Mouse (Mus musculus) cerebellum, postnatal 10 days (tissue): ENCODE measurements around the gene 2310007B03Rik.
"Not testable (repeated sequence)": the region's sequence is repeated elsewhere in the genome, so short reads cannot be mapped to it uniquely, and the experiment has no call there.

Source experiments
- DNase-seq, 2 experiments: peaks; one replicate each; pipeline ENCODE4 v3.0.0; 2021; ENCODE audit warnings: mixed read lengths in 2 of 2

The 2310007B03Rik gene

DNA sequence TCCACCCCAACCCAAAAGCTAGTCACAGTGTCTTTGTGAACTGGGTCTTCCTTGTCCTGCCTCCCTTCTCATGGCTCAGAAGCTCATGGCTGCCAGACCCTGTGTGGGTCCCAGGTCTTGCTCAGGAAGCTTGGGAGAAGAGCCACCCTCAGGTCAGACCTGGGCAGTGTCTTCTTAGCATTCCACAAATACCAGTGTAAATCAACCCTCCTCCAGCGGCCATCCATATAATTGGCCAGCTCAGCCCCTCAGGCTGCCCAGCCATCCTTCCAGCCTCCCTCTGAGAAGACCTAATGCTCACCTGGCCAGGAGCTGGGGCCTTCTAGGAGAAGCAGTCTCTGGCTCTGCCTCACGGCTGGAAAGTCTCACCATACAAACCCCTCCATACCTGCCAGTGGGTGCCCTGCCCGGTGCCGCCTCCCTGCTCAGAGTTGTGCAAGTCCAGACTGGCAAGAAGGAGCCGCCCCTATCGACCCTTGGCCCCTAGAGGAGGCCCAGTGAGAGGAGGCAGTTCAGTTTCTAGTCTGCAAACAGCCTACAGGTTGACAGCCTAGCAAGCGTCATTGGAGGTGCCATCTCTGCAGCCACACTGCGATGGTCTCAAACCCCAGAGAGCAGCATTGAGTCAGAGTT, at the start of gene 2310007B03Rik:
Gene 2310007B03Rik, minus strand, starts transcription at position 448 of the 633 bp plus-strand sequence.
- DNase-seq: no peak

- peak; percentile 80 to 91 for DNase-seq
These were observed 49.5 kb upstream of the 2310007B03Rik start for GRCm38 (mm10) chr1:93210213-93210641.

- peak in 1 of 2 experiments; percentile 43 for DNase-seq
These were observed 46.9 kb upstream of the 2310007B03Rik start for GRCm38 (mm10) chr1:93207536-93208064.

GRCm38 (mm10) chr1:93206277-93206970, 45.7 kb upstream of the 2310007B03Rik start:
- no peak for DNase-seq

- no peak for DNase-seq
These were observed 37.2 kb upstream of the 2310007B03Rik start for GRCm38 (mm10) chr1:93197916-93198315.

- not testable (repeated sequence) for DNase-seq
These were observed 36.7 kb upstream of the 2310007B03Rik start for GRCm38 (mm10) chr1:93197454-93197853.

DNA sequence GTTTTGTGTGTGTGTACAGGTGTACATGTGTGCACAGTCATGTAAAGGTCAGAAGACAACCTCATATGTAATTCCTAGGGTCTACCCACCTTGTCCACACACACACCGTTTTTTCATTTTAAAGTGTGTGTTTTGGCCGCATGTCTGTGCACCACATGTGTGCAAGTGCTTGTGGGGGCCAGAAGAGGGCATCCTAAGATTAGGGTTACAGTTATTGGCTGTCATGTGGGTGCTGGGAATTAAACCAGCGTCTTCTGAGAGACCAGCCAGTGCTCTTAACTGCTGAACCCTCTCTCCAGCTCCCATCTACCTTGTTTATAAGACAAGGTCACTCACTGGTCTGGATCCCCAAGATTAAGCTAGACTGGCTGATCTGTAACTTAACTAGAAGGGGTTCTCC, 34.2 kb upstream of the 2310007B03Rik start:
- no peak for DNase-seq

DNA sequence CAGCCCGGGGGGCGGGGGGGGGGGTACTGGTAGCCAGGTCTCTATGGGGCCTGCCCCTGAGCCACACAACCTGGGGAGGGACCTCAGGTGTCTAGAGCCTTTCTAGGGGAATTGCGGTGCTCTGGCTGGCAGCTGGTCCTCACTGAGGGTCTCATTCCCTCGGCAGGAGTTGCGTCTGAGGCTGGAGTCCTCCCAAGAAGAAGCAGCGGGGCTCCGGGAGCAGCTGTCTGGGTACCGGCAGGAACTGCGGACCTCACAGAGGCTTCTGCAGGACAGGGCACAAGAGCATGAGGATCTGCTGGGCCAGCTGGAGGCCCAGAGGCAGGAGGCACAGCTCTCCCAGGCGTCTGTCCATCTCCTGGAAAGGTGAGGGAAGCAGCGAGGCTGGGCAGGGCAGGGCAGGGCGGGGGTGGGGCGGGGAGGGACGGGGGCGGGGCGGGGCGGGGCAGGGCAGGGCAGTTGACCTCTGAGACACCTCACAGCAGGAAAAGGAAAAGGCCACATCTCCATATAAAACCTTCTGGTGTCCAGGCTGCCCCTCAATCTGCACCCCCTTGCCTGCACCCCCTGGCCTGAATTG, 30.1 kb upstream of the 2310007B03Rik start:
- peak; percentile 56 to 69 for DNase-seq

DNA sequence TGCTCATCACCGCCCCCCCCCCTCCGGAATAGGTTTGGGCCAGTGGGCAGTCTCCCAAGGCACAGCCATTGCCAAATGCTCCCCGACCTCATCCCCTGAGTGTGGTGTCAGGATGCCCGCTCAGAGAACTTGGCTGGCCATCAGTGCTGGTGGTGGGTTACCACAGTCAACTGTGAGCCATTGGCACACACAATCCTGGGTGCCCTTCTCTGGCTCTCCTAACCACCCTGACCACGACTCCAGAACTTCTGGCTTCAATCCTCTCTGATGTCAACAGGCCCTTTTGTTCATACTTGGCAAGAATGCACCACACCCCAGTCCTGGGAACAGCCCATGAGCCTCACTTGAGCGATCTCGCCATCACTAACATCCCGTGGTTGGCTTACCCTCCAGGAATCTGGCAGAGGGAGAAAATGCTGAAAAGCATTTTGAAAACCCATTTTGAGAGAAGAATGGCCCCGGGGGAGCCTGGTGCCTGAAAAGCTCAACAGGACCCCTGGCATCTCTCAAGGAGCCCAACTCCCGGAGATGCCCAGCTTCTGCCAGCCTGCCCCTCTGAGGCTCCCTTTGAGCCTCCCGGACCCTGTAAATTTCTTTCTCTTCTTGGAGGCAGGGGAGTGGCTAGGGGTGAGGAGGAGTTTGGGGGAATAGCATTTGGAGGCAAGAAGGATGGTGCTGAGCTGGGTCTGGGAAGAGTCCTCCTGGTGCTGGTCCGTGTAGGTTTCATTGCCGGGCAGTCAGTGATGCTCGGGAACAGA, 23.5 kb upstream of the 2310007B03Rik start:
- DNase-seq: peak; percentile 72 to 81

- no peak for DNase-seq
These were observed 21.5 kb upstream of the 2310007B03Rik start for GRCm38 (mm10) chr1:93182281-93182680.

DNA sequence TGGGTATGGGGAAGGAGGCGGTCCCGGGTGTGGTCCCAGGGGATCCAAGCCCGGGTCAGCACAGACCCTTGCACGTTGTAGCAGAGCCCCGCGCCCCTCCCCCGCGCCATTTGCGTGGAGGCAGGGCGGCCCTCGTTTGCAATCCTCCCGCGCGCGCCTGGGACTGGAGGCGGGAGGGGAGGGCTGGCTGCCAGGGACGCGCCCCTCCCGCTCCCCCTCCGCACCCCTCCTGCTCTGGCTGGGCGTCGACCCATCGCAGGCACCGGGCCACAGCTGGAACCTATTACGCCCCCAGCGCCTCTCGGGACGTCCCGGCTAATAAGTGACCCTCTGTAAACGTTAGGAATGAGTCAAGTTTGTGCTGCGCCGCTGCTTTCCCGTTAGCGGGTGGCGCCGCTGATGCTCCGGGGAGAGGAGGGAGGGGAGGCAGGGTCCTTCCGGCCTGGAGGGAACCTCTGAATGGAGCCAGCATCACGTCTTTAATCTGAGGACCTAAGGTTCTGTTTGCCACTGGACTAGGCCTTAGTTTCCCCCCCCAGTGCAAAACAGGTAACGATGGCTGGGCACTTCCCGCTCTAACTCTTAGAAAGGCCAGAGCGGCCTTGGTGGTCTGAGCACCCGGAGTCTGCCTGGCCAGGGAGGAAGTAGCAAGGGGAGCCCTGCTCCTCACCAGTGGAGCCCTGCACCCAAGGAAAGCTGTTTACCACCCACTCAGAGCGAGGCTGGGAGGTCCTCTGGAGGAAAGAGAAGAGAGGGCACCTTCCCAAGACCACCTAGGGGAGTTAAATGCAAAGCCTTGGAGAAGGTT, 16.0 kb upstream of the 2310007B03Rik start:
- peak; percentile 63 to 72 for DNase-seq

DNA sequence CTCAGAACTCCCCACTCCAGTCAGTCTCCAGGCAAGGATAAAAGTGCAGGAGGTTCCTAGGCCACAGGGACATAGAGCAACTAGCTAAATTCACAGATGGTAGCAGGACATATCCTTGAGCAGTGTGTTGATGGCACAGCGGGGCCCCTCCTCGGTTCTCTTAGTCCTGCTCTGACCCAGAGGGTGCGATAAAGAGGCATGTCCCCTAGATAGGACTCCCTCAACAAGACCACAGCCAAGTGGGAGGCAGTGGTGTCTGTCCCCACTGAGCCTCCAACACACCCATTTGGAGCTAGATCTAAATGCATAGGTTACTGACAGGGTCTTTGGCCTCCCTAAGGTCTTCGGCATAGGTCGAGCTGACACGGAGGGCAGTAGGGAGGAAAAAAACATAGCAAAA, 15.1 kb upstream of the 2310007B03Rik start:
- no peak for DNase-seq

DNA sequence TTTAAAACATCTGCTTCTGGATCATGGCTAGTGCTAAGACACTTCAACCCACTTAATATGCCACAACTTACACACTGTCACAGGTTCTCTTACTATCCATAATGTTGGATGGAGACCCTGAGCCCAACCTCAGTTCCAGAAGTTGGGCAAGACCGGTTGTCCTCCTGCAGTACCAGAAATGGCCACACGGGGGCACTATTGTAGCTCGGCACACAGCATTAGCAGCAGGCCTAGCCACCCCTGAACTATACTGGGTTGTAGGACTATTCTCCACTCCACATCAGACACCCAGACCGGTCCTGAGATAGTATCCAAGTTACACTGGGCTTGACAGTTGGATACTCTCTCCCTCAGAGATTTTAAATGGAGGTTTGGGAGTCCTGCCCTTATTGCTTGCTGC, 13.7 kb upstream of the 2310007B03Rik start:
- peak; percentile 92 to 95 for DNase-seq

GRCm38 (mm10) chr1:93173665-93174064, 12.9 kb upstream of the 2310007B03Rik start:
- no peak for DNase-seq

DNA sequence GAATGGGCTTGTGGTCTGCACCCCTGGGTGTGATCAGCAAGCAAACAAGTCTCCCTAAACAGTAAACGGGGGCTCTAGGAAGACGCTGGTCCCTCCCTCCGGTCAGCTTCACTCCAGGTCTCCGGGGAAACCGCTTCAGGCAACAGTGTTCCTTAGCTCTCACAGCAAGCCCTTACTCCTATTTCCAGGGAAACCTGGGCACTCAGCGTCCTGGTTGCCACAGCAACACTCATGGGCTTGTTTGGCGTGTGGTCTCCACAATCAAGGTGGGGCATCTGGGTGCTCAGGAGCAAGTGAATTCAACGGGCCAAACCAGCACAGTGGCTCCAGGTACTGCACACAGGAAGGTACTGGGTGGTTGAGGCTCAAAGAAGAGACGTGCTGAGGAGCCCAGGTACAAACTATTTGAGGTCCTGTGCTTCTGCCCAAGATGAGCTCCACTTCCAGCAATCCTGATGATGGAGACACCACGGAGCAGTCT, 7.6 kb upstream of the 2310007B03Rik start, which contains the start of gene Crocc2:
Gene Crocc2, plus strand, starts transcription at position 431 of the 481 bp plus-strand sequence.
- DNase-seq: no peak

DNA sequence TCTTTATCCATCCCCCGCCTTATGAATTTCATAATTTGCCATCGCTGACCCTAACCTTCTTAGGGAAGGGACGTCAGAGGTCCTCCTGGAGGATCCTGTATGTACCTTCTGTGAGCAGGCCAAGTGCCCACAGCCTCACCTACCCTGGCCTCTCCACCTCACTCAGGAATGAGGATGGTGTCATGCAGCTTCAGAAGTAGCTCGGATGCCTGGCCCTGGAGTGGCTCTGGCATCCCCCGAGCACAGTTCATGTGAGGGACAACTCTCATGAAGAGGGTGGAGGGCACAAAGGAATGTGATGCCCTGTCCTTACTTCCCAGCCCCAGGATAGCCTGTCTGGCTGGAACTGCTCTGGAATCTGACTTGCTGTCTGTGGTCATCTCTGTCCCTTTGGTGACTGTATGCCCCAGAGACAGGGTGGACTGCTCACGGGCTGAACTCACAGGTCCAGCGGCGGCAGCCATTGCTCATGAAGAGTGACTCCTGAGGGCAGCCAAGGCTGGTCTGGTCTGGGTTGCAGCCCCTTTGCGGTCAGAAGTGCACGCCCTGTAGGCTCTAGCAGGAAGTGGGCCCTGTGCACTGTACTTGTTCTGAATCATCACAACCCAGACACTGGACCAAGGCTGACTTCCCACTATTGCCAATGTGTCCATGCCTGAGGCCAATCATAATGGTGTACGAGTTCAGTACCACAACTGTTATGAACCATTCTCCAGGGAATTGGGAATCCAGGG, 5.8 kb upstream of the 2310007B03Rik start:
- no peak for DNase-seq

DNA sequence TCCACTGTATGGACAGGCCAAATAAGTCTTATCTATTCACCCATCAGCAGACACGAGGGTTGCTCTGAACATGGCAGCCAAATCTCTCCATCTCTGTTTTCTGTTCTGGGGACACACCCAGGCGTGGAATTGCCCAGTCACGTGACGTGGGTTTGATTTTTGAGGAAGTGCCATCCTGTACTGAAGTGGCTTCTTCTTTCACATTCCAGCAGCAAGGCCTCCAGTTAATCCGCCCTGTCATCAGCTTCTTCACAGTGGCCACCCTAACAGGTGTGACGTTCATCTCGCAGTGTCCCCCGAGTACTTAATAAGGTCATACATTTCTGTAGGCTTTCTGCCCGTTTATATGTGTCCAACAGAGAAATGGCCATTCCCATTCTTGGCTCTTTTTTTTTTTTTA, 4.7 kb upstream of the 2310007B03Rik start:
- DNase-seq: no peak

DNA sequence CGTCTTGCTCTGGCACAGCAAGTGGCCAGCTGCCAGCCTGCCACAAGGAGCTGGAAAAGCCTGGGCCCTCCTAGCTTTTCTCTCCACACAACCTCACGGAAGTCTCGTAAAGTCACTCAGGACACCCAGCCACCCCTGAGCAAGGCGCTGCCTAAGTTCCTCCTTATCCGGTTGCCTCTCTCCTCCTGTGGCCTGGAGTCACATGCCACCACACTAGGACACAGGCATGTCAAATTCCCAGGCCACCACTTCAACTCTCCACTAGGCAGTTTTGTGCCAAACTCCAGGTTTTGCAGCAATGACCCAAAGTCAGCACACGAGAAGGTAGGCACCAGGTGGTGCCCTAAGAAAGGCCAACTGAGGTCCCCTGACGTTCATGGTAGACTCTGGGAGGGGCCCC, 1.8 kb upstream of the 2310007B03Rik start:
- no peak for DNase-seq

GRCm38 (mm10) chr1:93161921-93162320, 1.2 kb upstream of the 2310007B03Rik start:
- DNase-seq: no peak

DNA sequence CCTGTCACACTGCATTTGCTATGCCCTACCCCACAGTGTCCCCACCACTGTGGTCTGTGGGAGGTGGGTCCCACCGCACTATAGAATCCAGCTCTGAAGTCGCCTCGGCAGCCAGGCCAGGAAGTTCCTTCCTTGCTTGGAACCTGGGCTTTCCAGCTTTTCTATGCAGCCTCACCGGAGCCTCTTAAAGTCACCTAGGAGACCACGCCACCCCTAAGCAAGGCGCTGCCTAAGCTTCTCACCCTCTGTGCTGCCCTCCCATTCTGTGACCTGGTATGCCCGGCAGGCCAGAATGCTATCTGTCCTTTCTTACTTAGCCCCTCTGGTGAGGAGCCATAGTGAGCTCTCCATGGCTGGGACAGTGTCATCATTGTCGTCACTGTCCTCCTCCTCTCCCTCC, 602 bp upstream of the 2310007B03Rik start:
- no peak for DNase-seq
